Mouse (Mus musculus): ENCODE data around the gene B830017H08Rik.

- TF ChIP-seq CTCF (IDR thresholded peaks at IDR 0.05; ENCODE audit: control insufficient read depth, insufficient read depth, insufficient read length) (no peak), MYOG (IDR thresholded peaks at IDR 0.05; ENCODE audit: control insufficient read depth, extremely low read depth, insufficient read length) (no peak), MAX (IDR thresholded peaks at IDR 0.05) (no peak), CEBPB (IDR thresholded peaks at IDR 0.05; ENCODE audit: low read depth) (no peak), MYOD1 (IDR thresholded peaks at IDR 0.05; ENCODE audit: control insufficient read depth, insufficient read length, low read depth) (no peak)
Measured at GRCm38 (mm10) chr16:17858592-17858991, 25.7 kb downstream of the B830017H08Rik start.
